Mouse (Mus musculus) megakaryocyte, embryonic 14.5 days (primary cell): ENCODE results near the gene Sfxn1.

Experiments
- FLI1 ChIP-seq: IDR thresholded peaks from 2 replicates; pipeline ENCODE4 v1.6.1; 2012; ENCODE audit warnings: low read length, inconsistent platforms, mixed read lengths
- GATA1 ChIP-seq: IDR thresholded peaks from 3 replicates; pipeline ENCODE4 v1.6.1; 2012; ENCODE audit warnings: mixed read lengths, low read length, inconsistent platforms, borderline replicate concordance

GRCm38 (mm10) chr13:54023311-54023710 is 48.4 kb upstream of the Sfxn1 start:
- TF ChIP-seq FLI1 (no peak), GATA1 (no peak)
